Mouse (Mus musculus): Measurements from ENCODE around the gene Wdr82. TPM values are rescaled to one million over a fixed set of nuclear protein-coding genes. Genes with fewer than 3 reads are reported as not detected.

Wdr82 gene
- total RNA-seq, 2 experiments from 2014 or later, result 68.2 to 86.0 TPM

DNA sequence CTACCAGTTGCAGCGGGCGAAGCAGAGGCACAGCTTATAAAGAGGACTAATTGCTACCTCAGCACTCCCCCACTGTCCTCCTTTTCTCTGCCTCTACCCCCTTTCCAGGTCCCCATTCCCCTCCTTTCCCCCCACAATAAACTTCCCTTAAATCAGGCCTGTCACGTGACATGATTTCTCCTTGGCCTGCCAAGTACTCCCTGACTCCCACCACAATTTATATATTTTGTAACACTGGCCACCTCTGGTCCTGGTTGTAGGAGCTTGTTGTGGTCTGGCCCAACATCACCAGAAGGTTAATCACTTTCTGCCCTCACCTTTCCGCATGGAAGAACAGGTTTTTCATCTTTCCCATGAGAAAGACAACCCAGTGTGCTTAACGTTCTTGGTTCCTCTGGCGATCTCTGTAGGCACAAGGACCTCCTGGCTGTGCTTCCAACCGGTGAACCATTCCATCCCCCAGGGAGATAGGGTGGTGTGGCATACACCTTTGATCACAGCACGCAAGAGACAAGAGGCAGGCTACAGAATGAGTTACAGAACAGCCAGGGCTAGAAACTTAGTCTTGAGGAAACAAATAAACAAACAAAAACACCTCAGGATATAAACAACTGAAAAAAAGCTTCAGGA, 50.3 kb downstream of the Wdr82 start:
- ATAC-seq (replicated peaks; ENCODE audit: poor library complexity, severe bottlenecking), result no peak

DNA sequence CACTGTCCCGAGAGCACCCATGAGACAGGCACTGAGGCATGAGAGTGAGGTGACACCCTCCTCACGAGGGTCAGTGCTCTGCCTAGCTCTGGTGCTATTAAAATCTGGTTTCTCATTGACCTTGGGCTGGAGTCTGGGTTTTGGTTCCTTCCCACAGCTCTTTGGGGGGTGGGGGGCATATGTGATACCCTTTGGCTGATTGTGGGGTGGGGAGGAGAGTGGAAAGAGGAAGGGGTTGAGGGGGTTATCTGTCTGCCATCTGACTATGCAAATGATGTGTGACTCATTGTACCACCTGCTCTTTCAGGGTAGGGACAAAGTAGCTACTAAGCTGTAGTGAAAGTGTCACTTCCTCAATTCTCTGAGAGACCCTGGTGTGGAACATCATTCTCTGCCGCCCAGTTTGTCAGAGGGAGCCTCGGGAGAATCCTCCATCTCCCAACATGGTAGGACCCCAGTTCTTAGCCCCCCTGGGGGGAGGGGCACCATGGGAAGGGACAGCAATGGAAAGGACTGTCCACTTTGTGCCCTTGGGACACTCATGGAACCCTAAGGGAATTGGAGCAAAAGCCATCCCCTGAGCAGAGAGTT, 51.6 kb downstream of the Wdr82 start, which contains the start of gene Tlr9:
TSS of gene Tlr9 (plus strand) at position 338 of the 591 bp plus-strand sequence.
- peak; percentile 75 for ATAC-seq (replicated peaks; ENCODE audit: poor library complexity, severe bottlenecking)

DNA sequence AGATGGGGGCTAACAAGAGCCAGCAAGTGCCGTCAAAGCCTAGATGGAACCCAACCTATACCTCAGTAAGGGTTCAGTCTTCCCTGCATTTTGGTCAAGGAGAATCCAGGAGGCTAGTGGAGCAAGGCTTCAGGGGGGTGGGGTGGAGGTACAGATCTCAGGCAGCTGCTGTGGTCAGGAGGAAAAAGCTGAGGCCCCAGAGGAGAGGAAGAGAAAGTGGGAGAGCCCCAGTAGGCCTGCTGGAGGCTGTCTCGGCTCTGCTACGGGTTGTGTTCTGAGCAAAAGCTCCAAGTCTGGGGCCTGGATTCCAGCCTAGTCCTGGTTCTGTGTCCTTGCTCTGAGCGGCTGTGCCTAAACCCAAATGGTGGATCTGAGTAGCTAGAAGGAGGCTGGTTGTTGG, 52.3 kb downstream of the Wdr82 start:
- ATAC-seq (replicated peaks; ENCODE audit: poor library complexity, severe bottlenecking), result peak; percentile 60

DNA sequence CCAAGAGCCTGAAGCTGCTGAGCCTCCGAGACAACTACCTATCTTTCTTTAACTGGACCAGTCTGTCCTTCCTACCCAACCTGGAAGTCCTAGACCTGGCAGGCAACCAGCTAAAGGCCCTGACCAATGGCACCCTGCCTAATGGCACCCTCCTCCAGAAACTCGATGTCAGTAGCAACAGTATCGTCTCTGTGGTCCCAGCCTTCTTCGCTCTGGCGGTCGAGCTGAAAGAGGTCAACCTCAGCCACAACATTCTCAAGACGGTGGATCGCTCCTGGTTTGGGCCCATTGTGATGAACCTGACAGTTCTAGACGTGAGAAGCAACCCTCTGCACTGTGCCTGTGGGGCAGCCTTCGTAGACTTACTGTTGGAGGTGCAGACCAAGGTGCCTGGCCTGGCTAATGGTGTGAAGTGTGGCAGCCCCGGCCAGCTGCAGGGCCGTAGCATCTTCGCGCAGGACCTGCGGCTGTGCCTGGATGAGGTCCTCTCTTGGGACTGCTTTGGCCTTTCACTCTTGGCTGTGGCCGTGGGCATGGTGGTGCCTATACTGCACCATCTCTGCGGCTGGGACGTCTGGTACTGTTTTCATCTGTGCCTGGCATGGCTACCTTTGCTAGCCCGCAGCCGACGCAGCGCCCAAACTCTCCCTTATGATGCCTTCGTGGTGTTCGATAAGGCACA, 54.9 kb downstream of the Wdr82 start:
- ATAC-seq (replicated peaks; ENCODE audit: poor library complexity, severe bottlenecking), result no peak

DNA sequence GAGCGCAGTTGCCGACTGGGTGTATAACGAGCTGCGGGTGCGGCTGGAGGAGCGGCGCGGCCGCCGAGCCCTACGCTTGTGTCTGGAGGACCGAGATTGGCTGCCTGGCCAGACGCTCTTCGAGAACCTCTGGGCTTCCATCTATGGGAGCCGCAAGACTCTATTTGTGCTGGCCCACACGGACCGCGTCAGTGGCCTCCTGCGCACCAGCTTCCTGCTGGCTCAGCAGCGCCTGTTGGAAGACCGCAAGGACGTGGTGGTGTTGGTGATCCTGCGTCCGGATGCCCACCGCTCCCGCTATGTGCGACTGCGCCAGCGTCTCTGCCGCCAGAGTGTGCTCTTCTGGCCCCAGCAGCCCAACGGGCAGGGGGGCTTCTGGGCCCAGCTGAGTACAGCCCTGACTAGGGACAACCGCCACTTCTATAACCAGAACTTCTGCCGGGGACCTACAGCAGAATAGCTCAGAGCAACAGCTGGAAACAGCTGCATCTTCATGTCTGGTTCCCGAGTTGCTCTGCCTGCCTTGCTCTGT, 55.5 kb downstream of the Wdr82 start:
- peak; percentile 35 for ATAC-seq (replicated peaks; ENCODE audit: poor library complexity, severe bottlenecking)

DNA sequence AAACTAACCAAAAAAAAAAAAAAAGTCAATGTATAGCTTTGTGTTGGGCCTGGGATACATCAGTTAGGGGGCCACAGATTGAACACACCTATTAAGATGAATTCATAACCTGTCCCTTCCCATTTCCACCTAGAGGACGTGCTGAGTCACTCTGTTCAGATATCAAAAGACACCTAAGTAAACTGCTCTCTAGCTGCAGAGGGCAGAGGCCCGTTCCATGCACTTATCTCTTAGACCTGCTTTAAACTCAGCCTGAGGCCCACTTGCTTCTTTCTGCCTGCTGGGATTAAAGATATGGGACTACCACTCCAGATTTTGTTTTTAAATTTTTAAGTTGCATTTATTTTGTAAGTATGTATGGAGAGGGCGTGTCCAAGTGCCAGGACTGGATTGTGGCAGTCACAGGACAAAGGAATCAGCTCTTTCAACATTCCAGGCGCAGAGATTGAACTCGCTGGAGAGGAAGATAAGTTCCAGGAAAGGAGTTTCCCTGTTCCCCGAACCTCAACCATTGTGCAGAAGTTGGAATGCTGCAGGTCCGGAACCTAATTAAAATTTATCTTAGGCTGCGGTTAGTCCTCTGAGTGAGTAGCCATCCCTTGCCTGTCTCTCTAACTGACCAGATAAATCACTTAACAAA, 57.2 kb downstream of the Wdr82 start:
- no peak for ATAC-seq (replicated peaks; ENCODE audit: poor library complexity, severe bottlenecking)

DNA sequence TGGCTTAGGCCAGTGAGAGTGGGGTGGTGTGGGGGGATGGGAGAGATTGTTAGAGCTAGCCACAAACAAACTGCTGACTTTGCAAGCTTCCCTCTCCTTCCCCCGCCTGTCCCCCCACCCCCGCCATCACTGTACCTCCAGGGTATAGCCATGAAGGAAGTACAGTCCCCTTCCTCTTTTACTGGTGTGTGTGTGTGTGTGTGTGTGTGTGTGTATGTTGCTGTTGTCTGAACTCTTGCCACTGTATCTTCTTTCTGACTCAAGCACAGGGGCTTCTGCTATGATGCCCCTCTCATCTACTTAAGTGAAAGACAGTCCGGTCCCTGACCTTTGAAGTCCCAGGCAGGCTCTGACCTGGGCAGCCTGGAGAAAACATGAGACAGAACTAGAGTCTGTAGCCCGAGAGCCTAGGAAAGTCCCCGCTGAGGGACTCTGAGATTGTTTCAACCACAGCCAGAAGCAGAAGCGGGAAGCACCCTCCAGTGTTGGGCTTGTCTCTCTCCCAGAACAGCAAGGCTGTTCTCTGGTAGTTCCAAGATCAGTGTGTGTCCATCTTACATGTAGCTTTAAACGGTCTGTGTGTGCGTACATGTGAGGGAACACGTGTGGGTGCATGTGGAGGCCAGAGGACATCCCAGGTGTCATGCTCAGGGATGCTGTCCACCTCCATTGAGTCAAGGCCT, 59.5 kb downstream of the Wdr82 start:
- ATAC-seq (replicated peaks; ENCODE audit: poor library complexity, severe bottlenecking), result peak; percentile 63

DNA sequence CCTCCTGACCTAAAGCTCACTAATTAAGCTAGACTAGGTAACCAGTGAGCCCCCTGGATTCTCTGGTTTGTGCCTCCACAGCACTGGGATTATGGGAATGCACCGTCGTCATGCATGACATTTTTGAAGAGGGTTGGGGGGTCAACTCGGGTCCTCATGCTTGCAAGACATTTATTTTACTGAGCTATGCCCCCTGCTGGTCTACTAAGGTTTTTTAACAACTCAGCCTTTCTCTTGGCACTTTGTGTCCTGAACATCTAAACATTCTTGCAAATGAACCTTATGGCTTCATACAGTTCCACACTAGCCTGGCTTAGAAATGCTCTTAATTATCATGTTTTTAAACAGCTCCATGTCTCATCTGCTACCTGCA, 60.0 kb downstream of the Wdr82 start:
- no peak for ATAC-seq (replicated peaks; ENCODE audit: poor library complexity, severe bottlenecking)

DNA sequence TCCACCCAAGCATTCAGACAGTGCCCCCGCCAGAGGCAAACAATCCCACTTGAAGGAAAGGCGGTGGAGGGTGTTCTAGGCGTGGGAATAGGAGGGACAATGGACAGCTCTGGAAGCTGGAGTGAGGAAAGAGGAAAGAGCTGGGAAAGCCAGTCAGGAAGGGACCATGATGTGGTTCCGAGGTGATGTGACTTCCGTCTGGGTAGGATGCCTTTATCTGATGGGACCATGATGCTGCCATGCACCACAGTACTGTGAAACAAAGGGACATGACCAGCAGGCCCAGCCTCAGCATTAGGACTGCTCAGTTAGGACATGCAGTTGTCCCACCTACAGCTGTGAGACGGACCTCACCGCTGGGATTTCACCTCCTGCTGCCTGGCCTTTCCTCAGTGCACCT, 60.5 kb downstream of the Wdr82 start:
- ATAC-seq (replicated peaks; ENCODE audit: poor library complexity, severe bottlenecking), result no peak

DNA sequence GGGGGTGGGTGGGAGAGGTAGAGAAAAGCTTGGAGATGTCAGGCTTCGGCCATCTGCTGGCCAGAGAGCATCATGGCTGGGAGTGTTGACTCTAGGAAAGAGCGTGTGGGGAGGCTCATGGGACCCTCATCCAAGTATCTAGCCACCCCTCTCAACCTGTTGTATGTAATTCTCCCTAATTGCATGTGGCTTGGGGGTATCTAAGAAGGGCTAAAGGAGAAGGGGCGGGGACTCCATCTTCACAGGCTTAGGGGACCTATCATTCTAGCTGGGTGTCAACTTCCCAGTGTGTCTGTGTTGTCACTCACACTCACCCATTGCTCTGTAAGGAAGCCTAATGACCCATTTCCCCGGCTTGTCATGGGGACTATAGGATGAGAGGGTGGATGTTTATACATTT, 61.1 kb downstream of the Wdr82 start:
- peak; percentile 15 for ATAC-seq (replicated peaks; ENCODE audit: poor library complexity, severe bottlenecking)

DNA sequence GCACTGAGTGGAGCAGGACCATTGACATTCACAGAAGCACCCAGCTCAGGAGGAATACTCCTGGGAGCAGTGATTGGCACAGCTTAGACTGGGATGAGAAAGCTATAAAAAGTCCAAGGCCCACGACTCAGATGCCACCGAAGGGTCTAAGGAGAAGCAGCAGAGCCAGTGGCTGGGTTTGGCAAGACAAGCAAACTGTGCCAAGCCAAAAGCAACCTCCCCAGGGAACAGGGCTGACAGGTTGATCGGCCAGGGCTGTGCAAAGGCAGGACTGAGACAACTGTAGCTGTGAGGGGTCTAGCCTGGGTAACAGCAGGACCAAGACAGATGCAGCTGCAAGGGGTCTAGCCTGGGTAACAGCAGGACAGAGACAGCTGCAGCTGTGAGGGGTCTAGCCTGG, 62.2 kb downstream of the Wdr82 start:
- no peak for ATAC-seq (replicated peaks; ENCODE audit: poor library complexity, severe bottlenecking)

DNA sequence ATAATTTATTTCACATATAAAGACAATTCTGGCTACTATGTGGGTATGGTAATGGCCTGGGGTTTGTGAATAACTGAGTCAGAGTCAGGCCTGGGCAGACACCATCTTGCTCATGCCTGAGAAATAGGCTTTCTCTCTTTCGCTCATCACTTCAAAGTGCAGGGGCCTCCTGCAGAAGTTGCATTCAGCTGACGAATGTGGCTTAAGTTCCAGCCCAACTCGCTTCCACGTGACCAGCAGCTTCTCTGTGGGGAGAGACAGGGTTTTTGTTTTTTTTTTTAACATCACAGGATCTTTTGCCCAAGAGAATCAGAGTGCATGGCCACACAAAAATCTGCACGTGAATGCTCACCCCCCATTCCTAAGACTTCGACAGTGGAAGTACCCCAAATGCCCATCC, 63.2 kb downstream of the Wdr82 start:
- no peak for ATAC-seq (replicated peaks; ENCODE audit: poor library complexity, severe bottlenecking)

DNA sequence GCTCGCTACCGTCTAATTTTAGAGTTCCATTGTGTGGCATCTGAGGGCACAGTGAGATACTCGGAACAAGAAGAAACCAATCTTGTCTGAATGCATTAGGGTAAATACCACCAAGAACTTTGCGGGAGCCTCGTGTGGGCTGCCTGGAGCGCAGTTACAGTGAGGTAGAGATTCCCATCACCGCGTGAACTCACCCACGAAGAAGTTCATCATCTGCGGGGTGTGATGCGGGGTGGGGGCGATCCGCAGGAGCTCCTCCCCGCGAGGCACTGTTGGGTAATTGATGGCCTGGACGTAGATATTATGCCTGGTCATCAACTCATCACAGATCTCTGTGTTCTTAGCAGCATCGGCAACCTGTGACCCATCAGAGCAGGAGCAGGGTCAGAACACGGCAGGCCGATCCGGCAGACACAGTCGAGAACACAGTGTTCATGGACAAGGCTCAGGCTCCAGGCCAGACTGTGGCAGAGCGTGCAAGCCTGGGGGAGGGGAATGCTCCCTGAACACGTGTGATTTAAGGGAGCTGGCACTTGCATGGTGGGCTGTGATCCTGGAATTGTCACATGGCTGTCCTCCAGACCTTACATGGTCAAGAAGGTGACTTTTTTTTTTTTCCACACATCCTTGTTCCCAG, 64.6 kb downstream of the Wdr82 start:
- no peak for ATAC-seq (replicated peaks; ENCODE audit: poor library complexity, severe bottlenecking)

DNA sequence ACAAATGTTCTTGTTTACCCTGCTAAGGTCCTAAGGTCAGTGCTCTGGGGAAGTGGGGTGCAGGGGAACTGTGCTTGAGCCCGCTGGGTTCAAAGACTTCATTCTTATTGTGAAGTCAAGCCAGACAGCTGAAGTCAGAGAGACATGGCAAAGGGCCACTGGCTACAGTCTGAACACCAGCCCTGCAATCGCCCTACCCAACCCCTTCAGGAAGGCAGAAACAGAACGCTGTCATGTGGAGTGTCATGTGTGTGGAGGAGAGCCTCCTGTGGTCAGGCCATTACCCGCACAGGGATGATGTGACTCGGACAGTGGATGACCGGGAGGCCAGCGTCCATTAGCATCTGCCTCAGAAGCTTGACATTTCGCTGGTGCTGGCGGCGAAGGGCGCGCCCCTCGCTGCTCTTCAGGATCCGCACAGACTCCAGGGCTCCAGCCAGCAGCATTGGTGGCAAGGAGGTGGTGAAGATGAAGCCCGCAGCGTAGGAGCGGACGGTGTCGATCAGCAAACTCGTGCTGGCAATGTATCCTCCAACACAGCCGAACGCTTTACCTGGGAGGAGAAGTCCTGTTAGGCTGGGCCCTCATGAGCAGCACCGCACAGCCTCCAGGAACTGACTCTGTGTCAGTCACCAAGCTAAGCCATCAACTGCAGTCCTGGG, 65.6 kb downstream of the Wdr82 start:
- ATAC-seq (replicated peaks; ENCODE audit: poor library complexity, severe bottlenecking), result no peak

DNA sequence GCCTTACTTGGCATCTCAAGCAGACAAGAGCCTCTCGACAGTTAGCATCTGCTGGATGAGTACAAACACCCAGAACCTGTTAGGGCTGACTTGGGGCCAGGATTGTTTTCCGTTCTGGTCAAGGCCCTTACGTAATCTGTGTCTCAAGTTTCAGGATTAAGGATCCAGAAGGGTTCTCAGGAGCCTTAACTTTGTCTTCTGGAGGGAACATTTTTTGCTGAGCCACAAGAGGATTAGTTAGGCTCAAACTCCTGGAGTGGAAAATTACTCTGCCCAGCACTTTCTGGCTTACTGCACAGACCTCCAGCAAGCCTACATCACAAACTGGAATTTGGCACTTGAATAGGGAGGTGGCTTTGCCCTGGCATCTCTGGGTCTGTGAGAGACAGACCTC, 66.1 kb downstream of the Wdr82 start:
- no peak for ATAC-seq (replicated peaks; ENCODE audit: poor library complexity, severe bottlenecking)

DNA sequence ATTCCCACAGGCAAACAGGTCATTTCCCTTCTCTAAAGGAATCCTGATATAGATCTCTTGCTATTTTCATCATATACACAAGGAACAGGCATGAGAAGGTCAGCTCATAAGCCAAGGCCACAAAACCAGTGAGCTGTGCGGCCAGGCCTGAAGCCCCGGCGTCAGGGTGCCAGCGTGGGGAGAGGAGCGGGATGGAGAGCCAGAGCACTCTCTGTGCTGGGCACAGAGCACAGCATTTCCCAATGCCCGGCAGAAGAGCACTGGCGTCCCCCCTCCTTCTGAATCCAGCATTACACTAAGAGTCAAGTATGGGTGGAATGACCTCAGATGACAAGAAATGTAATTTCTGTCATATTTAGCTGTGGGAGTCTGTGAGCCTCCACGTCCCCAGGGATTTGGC, 66.7 kb downstream of the Wdr82 start:
- no peak for ATAC-seq (replicated peaks; ENCODE audit: poor library complexity, severe bottlenecking)

DNA sequence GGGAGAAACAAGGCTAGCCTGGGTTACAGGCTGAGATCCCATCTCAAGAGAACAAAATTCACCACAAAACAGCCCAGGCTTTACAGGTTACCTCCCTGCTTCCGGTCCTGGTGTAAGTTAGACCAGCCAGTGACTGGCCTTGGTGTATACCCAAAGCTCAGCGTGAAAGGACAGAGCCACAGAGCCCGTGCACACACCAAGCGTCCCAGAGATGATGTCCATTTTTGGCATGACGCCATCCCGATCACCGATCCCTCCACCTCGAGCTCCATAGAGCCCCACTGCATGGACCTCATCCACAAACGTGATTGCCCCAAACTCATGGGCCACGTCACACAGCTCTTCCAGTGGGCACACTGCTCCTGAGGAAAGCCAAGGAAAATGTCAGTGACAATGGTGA, 67.2 kb downstream of the Wdr82 start:
- no peak for ATAC-seq (replicated peaks; ENCODE audit: poor library complexity, severe bottlenecking)
